Mouse (Mus musculus) liver, embryonic 14.5 days (tissue): ENCODE measurements around the gene Insyn1.

ENCODE experiments used
- CTCF ChIP-seq: IDR thresholded peaks from 2 replicates; pipeline ENCODE4 v1.5.1; 2016; ENCODE audit warnings: antibody characterized with exemption, low read depth, control low read depth
- EP300 ChIP-seq: IDR thresholded peaks from 2 replicates; pipeline ENCODE4 v1.6.1; 2016; ENCODE audit warnings: antibody characterized with exemption, low read depth

DNA sequence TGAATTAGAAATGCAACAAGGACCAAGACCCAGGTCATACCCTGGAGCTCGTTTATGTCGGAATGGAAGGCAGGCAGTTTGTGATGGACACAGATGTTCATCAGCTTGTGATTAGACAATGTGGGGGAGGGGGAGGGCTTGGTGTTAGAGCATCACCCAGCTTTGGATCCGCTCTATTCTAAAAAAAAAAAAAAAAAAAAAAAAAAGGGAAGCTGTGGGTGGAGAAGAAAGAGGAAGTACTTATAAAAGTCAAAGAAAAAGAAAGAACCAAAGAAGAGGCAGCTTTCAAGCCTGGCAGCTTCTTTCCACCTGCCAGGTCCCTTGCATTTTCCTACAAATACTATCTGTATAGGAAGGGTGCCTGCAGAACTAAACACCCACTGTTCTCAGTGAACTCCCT lies 49.4 kb downstream of the Insyn1 start:
- TF ChIP-seq CTCF (no peak), EP300 (no peak)
